Mouse (Mus musculus) forebrain, embryonic 11.5 days (tissue): ENCODE results near the gene Inpp5k. TPM values are rescaled to one million over a fixed set of nuclear protein-coding genes. Genes with fewer than 3 reads are reported as not detected.

ENCODE experiments used
- ATAC-seq: fragments of 200-750 bp; cut with Nextera tagmentation; replicated peaks from 2 replicates; pipeline ENCODE4 v1.8.0; 2017; ENCODE audit warnings: moderate TSS enrichment; ENCODE audit not compliant: low FRiP score
- DNase-seq: peaks from one replicate; pipeline ENCODE4 v3.0.0-alpha.2; 2017; ENCODE audit warnings: low spot score
- H3K27ac ChIP-seq: fragments of 300-500 bp; sonication (generic); 2 replicates; pipeline ENCODE4 v1.5.1; 2014; ENCODE audit warnings: low read depth, low read length
- H3K27me3 ChIP-seq: fragments of 300-500 bp; sonication (generic); 2 replicates; pipeline ENCODE4 v1.6.1; 2014; ENCODE audit warnings: mild to moderate bottlenecking, low read length, mixed read lengths; ENCODE audit not compliant: control insufficient read depth, insufficient read depth
- H3K36me3 ChIP-seq: fragments of 300-500 bp; sonication (generic); 2 replicates; pipeline ENCODE4 v1.6.1; 2014; ENCODE audit warnings: mild to moderate bottlenecking, low read length, moderate library complexity, mixed read lengths; ENCODE audit not compliant: control insufficient read depth, insufficient read depth
- H3K4me1 ChIP-seq: fragments of 300-500 bp; sonication (generic); replicated peaks from 2 replicates; pipeline ENCODE4 v1.6.1; 2014; ENCODE audit warnings: low read length, mixed read lengths; ENCODE audit not compliant: control insufficient read depth, insufficient read depth
- H3K4me2 ChIP-seq: fragments of 300-500 bp; sonication (generic); 2 replicates; pipeline ENCODE4 v1.6.1; 2014; ENCODE audit warnings: low read depth, mild to moderate bottlenecking, low read length, moderate library complexity, mixed read lengths; ENCODE audit not compliant: severe bottlenecking
- H3K4me3 ChIP-seq: fragments of 300-500 bp; sonication (generic); 2 replicates; pipeline ENCODE4 v1.5.1; 2014; ENCODE audit warnings: low read depth, low read length
- H3K9ac ChIP-seq: fragments of 300-500 bp; sonication (generic); 2 replicates; pipeline ENCODE4 v1.6.1; 2014; ENCODE audit warnings: low read length
- H3K9me3 ChIP-seq: fragments of 300-500 bp; sonication (generic); 2 replicates; pipeline ENCODE4 v1.6.1; 2016; ENCODE audit warnings: low read length, mixed read lengths; ENCODE audit not compliant: control insufficient read depth
- WGBS: fragments of 180-500 bp; shearing (Covaris S2); extraction: QIAGEN DNeasy Blood & Tissue Kit; methylation state at CpG from one replicate; pipeline ENCODE4 v1.1.7; 2014; 5-methylcytosine and 5-hydroxymethylcytosine counted together
- polyA plus RNA-seq: library from polyadenylated mRNA; unstranded; fragments of >200 nt; fragmentation: Nextera tagmentation; extraction: Ambion mirVana; gene quantifications from 2 replicates; pipeline ENCODE4 v1.2.1, GENCODE M21; 2014

Inpp5k gene
- polyA plus RNA-seq, 1 experiment from 2014 or later: 20.8 TPM

DNA sequence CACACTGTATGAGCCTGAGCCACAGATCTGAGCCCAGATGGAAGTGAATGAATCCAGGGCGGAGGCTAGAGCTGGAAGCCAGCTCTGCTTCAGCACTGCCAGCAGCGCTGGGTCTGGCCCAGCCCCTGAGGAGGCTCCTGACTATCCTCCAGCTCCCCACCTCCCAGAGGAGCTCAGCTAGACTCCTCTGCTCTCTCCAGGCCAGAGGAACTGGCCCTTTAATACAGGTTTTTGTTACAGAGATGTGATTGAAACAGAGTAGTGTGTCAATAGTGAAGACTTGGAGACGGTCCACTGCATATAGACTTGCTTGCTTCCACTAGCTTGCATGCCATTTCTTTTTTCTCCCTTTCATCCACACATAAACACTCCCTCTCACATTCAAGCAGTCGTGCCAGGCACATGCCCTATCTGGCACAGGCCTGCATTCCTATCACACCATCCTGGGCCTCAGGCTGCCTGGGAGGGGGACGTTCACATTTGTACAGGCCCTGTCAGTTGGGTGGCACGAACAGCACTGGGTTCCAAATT, 17.0 kb downstream of the Inpp5k start:
- WGBS: 74% methylated on average over 6 of the region's 6 CpGs
- H3K9ac ChIP-seq: no peak overlapping the region
- no peak for ATAC-seq
- H3K36me3 ChIP-seq: no peaks in the 10 kb centered on the region
- no peak overlapping the region for H3K27ac ChIP-seq
- no peaks in the 10 kb centered on the region for H3K9me3 ChIP-seq
- peaks cover 7% of the 10 kb centered on the region for H3K4me1 ChIP-seq
- H3K4me3 ChIP-seq: no peak overlapping the region
- H3K4me2 ChIP-seq: no peak overlapping the region
- H3K27me3 ChIP-seq: peaks cover 6% of the 10 kb centered on the region; the same call in 1 of the 2 replicates
- no peak for DNase-seq

GRCm38 (mm10) chr11:75649155-75649561, 18.4 kb downstream of the Inpp5k start:
- no peak overlapping the region for H3K4me3 ChIP-seq
- no peaks in the 10 kb centered on the region for H3K9me3 ChIP-seq
- H3K4me1 ChIP-seq: peaks cover 12% of the 10 kb centered on the region
- no peak overlapping the region for H3K9ac ChIP-seq
- WGBS: 75% methylated on average over 4 of the region's 4 CpGs
- ATAC-seq (no peak), DNase-seq (no peak)
- H3K27me3 ChIP-seq: peaks cover 11% of the 10 kb centered on the region
- H3K27ac ChIP-seq: no peak overlapping the region
- H3K36me3 ChIP-seq: no peaks in the 10 kb centered on the region
- H3K4me2 ChIP-seq: no peak overlapping the region

DNA sequence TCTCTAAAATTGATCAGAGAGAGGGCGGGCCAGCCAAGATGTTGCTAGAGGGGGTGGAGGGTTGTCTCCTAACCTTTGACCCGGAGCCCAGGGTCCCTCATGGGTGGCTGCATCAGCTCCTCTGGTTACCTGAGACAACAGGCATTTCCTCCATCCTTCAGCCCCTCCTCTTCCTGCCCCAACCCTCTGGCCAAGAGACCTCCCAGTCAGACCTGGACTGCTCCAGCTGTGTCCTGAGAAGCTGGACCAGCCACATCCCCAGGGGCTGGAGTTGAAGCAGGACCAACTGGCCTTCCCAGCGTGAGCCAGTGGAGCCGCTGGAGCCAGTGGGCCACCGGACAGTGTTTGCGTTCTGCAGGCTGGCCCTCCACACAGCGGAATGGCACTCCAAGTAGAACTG, 19.5 kb downstream of the Inpp5k start, which contains the start of gene Myo1c:
Gene Myo1c (plus strand): TSS at position 194 of the 400 bp plus-strand sequence.
- ATAC-seq: no peak
- peak within 1 kb of the TSS; percentile 67 for H3K4me3 ChIP-seq

GRCm38 (mm10) chr11:75650958-75651425, 20.2 kb downstream of the Inpp5k start:
- no peak for ATAC-seq
- Histone ChIP-seq H3K9me3 (no peaks in the 10 kb centered on the region), H3K27me3 (peaks cover 19% of the 10 kb centered on the region), H3K27ac (no peak overlapping the region), H3K4me1 (peaks cover 17% of the 10 kb centered on the region), H3K36me3 (no peaks in the 10 kb centered on the region), H3K4me2 (peak overlapping the region; percentile 96), H3K9ac (peak overlapping the region; percentile 75), H3K4me3 (peak overlapping the region; percentile 67)
- DNase-seq: no peak
- 47% methylated on average over 13 of the region's 13 CpGs for WGBS

More for the DNA sequence above, 19.5 kb downstream of the Inpp5k start, which contains the start of gene Myo1c:
- no peaks in the 10 kb centered on the region for H3K36me3 ChIP-seq
- no peaks in the 10 kb centered on the region for H3K9me3 ChIP-seq
- peaks cover 19% of the 10 kb centered on the region for H3K27me3 ChIP-seq
- 78% methylated on average over 7 of the region's 7 CpGs for WGBS
- peak within 1 kb of the TSS; percentile 96 for H3K4me2 ChIP-seq
- H3K27ac ChIP-seq: no peak within 1 kb of the TSS; the same call in 1 of the 2 replicates
- peak within 1 kb of the TSS; percentile 75 for H3K9ac ChIP-seq
- peaks cover 17% of the 10 kb centered on the region for H3K4me1 ChIP-seq
- no peak for DNase-seq

GRCm38 (mm10) chr11:75651426-75652221, 20.8 kb downstream of the Inpp5k start:
- peak overlapping the region; percentile 18; the same call in 1 of the 2 replicates for H3K27ac ChIP-seq
- H3K4me2 ChIP-seq: peak overlapping the region; percentile 96
- under 1% methylated on average over 54 of the region's 54 CpGs for WGBS
- peaks cover 23% of the 10 kb centered on the region for H3K4me1 ChIP-seq
- ATAC-seq: peak; percentile 63
- peaks cover 19% of the 10 kb centered on the region for H3K27me3 ChIP-seq
- H3K9ac ChIP-seq: peak overlapping the region; percentile 75
- peak; percentile 83 for DNase-seq
- no peaks in the 10 kb centered on the region for H3K36me3 ChIP-seq
- no peaks in the 10 kb centered on the region for H3K9me3 ChIP-seq
- peak overlapping the region; percentile 67 for H3K4me3 ChIP-seq

DNA sequence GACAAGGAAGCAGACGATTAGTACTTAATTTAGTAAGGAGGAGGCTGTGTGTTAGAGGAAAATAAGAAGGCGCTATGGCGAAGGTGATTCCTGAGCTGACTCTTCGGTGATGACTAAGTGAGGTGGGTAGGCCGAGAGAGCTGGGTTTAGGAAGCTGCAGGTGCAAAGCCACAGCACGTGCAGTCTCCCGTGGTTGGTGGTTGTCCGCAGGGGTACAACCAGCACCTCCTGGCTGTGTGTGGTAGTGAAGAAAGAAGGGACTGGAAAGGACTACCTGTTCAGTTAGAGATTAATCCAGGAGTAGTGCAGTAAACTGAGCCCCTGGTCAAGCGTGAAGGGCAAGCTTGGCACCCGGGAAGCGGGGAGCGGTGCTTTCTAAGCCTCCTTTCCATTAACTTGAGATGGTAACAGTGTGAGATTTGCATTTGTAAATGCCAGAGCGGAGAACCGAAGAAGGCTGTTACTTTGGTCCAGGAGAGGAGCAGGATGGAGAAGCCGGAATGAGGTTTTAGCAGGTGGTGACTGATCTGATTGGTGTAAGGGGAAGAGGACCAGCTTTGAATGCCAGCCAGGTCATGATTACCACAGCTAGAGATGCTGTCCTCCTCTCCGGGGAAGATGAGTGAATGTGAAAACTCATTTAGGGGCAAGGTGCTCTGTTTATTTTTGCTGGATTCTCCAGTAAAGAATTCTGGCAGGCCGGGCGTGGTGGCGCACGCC, 21.6 kb downstream of the Inpp5k start:
- no peak for DNase-seq
- H3K27me3 ChIP-seq: peaks cover 19% of the 10 kb centered on the region
- H3K9ac ChIP-seq: peak overlapping the region; percentile 75; the same call in 1 of the 2 replicates
- H3K27ac ChIP-seq: no peak overlapping the region
- H3K4me2 ChIP-seq: peak overlapping the region; percentile 96
- peaks cover 23% of the 10 kb centered on the region for H3K4me1 ChIP-seq
- no peaks in the 10 kb centered on the region for H3K9me3 ChIP-seq
- no peak for ATAC-seq
- no peaks in the 10 kb centered on the region for H3K36me3 ChIP-seq
- WGBS: 20% methylated on average over 20 of the region's 20 CpGs
- H3K4me3 ChIP-seq: peak overlapping the region; percentile 67

DNA sequence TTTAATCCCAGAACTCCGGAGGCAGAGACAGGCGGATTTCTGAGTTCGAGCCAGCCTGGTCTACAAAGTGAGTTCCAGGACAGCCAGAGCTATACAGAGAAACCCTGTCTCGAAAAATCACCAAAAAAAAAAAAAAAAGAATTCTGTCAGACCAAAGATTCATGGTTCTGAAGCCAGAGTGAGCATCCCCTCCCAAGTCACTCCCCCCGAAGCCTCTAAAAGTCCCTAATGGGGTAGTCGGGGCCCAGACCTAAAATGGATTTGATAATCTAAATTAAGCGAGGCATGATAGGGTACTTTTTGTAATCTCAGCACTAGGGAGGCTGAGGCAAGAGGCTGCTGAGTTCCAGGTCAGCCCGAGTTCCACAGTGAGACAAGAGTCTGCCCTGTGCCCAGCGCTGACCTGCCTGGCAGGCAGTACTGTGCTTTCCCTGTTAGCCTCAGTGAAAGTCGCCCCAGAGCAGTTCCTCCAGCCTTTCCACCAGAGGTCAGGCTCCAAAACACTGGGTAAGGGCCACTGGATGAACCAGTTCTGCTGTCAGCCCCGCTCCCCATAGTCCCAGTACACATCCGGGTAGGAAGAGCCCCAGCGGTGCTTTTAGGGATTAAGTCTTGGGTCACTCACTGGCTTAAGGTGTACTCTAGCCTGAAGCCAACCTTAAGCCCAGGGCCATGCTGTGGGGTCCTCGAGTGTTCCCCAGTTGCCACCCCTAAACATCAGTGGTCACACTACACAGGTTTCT, 22.3 kb downstream of the Inpp5k start:
- Histone ChIP-seq H3K27ac (no peak overlapping the region), H3K4me3 (no peak overlapping the region)
- DNase-seq: no peak

More for the DNA sequence above, 22.3 kb downstream of the Inpp5k start:
- 29% methylated on average over 14 of the region's 14 CpGs for WGBS
- no peaks in the 10 kb centered on the region for H3K36me3 ChIP-seq
- H3K4me1 ChIP-seq: peaks cover 23% of the 10 kb centered on the region
- H3K9me3 ChIP-seq: no peaks in the 10 kb centered on the region
- H3K4me2 ChIP-seq: peak overlapping the region; percentile 86
- no peak for ATAC-seq
- peaks cover 19% of the 10 kb centered on the region for H3K27me3 ChIP-seq
- H3K9ac ChIP-seq: no peak overlapping the region
